12 mouse cellular contexts compared by ENCODE assay signal in genomic region chr15:49395966-49396365, GRCm38 (mm10).
A peak's percentile ranks its signal among the peaks of the same experiment; 100 is the strongest.
DNase-seq lines count a peak whose midpoint lies in the region; ATAC-seq and TF ChIP-seq lines count a peak whose summit lies in the region.
"Had no signal": no experiment of that assay in that cellular context is flagged by ENCODE, and none has a peak within 500 bp of the region (broad histone marks: within the 10 kb centered on the region; RNA-seq: fewer than 3 reads in every experiment).

No protein-coding gene starts in this region.

- H3K4me3 ChIP-seq in cerebellum, adult 2 months (replicated peaks; ENCODE audit: insufficient read depth, low read depth, low read length) = no peak overlapping the region
- no peak overlapping the region for H3K4me3 ChIP-seq in kidney, postnatal 0 days (replicated peaks; ENCODE audit: low read depth, low read length)
- no peak overlapping the region for H3K4me3 ChIP-seq in embryonic facial prominence, embryonic 14.5 days (ENCODE audit: low read depth, low read length)
- H3K4me3 ChIP-seq in heart, embryonic 10.5 days = no peak overlapping the region
- H3K4me3 ChIP-seq: heart, embryonic 15.5 days; midbrain, embryonic 10.5 days had no signal

- H3K36me3 ChIP-seq in kidney, postnatal 0 days (ENCODE audit: insufficient read depth, low read length) = no peaks in the 10 kb centered on the region
- H3K36me3 ChIP-seq in embryonic facial prominence, embryonic 14.5 days (ENCODE audit: control insufficient read depth, insufficient read depth, low read length) = no peaks in the 10 kb centered on the region
- no peaks in the 10 kb centered on the region for H3K36me3 ChIP-seq in heart, embryonic 10.5 days
- H3K36me3 ChIP-seq: heart, embryonic 15.5 days; midbrain, embryonic 10.5 days had no signal

- no peak for ATAC-seq in kidney, postnatal 0 days (replicated peaks; ENCODE audit: low FRiP score, low read depth)
- no peak for ATAC-seq in embryonic facial prominence, embryonic 14.5 days (ENCODE audit: low read depth)

- TF ChIP-seq CTCF in cerebellum, adult 2 months (IDR thresholded peaks at IDR 0.05; ENCODE audit: borderline replicate concordance, insufficient read depth, low read depth, low read length) = no peak
- TF ChIP-seq CTCF in kidney, postnatal 0 days (IDR thresholded peaks at IDR 0.05; ENCODE audit: low read depth) = peak; percentile 53

- no peak for TF ChIP-seq POLR2A in cerebellum, adult 2 months (IDR thresholded peaks at IDR 0.05; ENCODE audit: borderline replicate concordance, insufficient read depth, low read length)

- no peak overlapping the region for H3K9ac ChIP-seq in kidney, postnatal 0 days (ENCODE audit: low read depth, low read length)
- H3K9ac ChIP-seq in embryonic facial prominence, embryonic 14.5 days (ENCODE audit: low read depth, low read length) = no peak overlapping the region
- H3K9ac ChIP-seq: heart, embryonic 15.5 days had no signal

- no peak overlapping the region for H3K4me2 ChIP-seq in kidney, postnatal 0 days (ENCODE audit: low read length)
- no peak overlapping the region for H3K4me2 ChIP-seq in embryonic facial prominence, embryonic 14.5 days (ENCODE audit: low read depth, low read length)
- H3K4me2 ChIP-seq: heart, embryonic 15.5 days had no signal

- H3K9me3 ChIP-seq in kidney, postnatal 0 days (replicated peaks; ENCODE audit: low read length) = no peaks in the 10 kb centered on the region
- H3K9me3 ChIP-seq in embryonic facial prominence, embryonic 14.5 days (ENCODE audit: control insufficient read depth, low read length) = no peaks in the 10 kb centered on the region
- H3K9me3 ChIP-seq in heart, embryonic 10.5 days = no peaks in the 10 kb centered on the region
- H3K9me3 ChIP-seq: heart, embryonic 15.5 days; midbrain, embryonic 10.5 days had no signal

- H3K27me3 ChIP-seq in cerebellum, adult 2 months (ENCODE audit: control insufficient read depth, insufficient read depth, low read length) = no peaks in the 10 kb centered on the region
- no peaks in the 10 kb centered on the region for H3K27me3 ChIP-seq in kidney, postnatal 0 days (ENCODE audit: insufficient read depth, low read length)
- no peaks in the 10 kb centered on the region for H3K27me3 ChIP-seq in embryonic facial prominence, embryonic 14.5 days (replicated peaks; ENCODE audit: control insufficient read depth, insufficient read depth, low read length)
- no peaks in the 10 kb centered on the region for H3K27me3 ChIP-seq in heart, embryonic 10.5 days (ENCODE audit: insufficient read depth, poor library complexity, severe bottlenecking)
- H3K27me3 ChIP-seq: heart, embryonic 15.5 days had no signal

- no peaks in the 10 kb centered on the region for H3K4me1 ChIP-seq in cerebellum, adult 2 months (ENCODE audit: control insufficient read depth, insufficient read depth, low read length)
- no peaks in the 10 kb centered on the region for H3K4me1 ChIP-seq in kidney, postnatal 0 days (replicated peaks; ENCODE audit: insufficient read depth, low read length)
- H3K4me1 ChIP-seq in embryonic facial prominence, embryonic 14.5 days (ENCODE audit: control insufficient read depth, insufficient read depth, low read length) = no peaks in the 10 kb centered on the region
- no peaks in the 10 kb centered on the region for H3K4me1 ChIP-seq in heart, embryonic 10.5 days
- H3K4me1 ChIP-seq: heart, embryonic 15.5 days; midbrain, embryonic 10.5 days had no signal

- DNase-seq in cerebellum, postnatal 10 days = peak; percentile 5 to 23
- no peak for DNase-seq in cerebellum, adult 2 months
- peak; percentile 33 for DNase-seq in kidney, postnatal 0 days (ENCODE audit: low spot score)
- DNase-seq in kidney, postnatal 4 days = no peak
- peak; percentile 56 for DNase-seq in ES-CJ7 (ENCODE audit: low read depth, low spot score)
- peak; percentile 58 for DNase-seq in embryonic facial prominence, embryonic 14.5 days (ENCODE audit: low spot score)
- no peak for DNase-seq in adrenal gland, postnatal 25 days
- no peak for DNase-seq in heart, embryonic 10.5 days (ENCODE audit: low spot score)
- DNase-seq: kidney, adult 2 months; thymus, adult 18-20 months had no signal

- H3K27ac ChIP-seq in cerebellum, adult 2 months (ENCODE audit: insufficient read depth, low read length) = no peak overlapping the region
- no peak overlapping the region for H3K27ac ChIP-seq in kidney, postnatal 0 days
- H3K27ac ChIP-seq in embryonic facial prominence, embryonic 14.5 days (replicated peaks; ENCODE audit: low read depth, low read length) = no peak overlapping the region
- no peak overlapping the region for H3K27ac ChIP-seq in heart, embryonic 10.5 days
- H3K27ac ChIP-seq: heart, embryonic 15.5 days; midbrain, embryonic 10.5 days had no signal

- 53% methylated on average over 1 of the region's 1 CpGs for WGBS in cerebellum, adult 2 months
- WGBS in kidney, postnatal 0 days = 40% methylated on average over 1 of the region's 1 CpGs
- WGBS in embryonic facial prominence, embryonic 14.5 days = 37% methylated on average over 1 of the region's 1 CpGs
- WGBS in heart, embryonic 10.5 days = 49% methylated on average over 1 of the region's 1 CpGs

Comparison
In these comparisons a context has a peak if more than half of its experiments do, and no peak if none do; other contexts are left out.
1. DNase-seq: peak in cerebellum, postnatal 10 days (2 of 2), kidney, postnatal 0 days (single experiment), ES-CJ7 (single experiment) and embryonic facial prominence, embryonic 14.5 days (single experiment); none in cerebellum, adult 2 months (0 of 2), kidney, postnatal 4 days (0 of 2), adrenal gland, postnatal 25 days (single experiment) and heart, embryonic 10.5 days (single experiment).